Mouse (Mus musculus): ENCODE measurements around the gene Gli3. TPM values are rescaled to one million over a fixed set of nuclear protein-coding genes. Genes with fewer than 3 reads are reported as not detected.

Gli3 gene
- polyA plus RNA-seq, 1 experiment from 2014 or later = 0.22 TPM

DNA sequence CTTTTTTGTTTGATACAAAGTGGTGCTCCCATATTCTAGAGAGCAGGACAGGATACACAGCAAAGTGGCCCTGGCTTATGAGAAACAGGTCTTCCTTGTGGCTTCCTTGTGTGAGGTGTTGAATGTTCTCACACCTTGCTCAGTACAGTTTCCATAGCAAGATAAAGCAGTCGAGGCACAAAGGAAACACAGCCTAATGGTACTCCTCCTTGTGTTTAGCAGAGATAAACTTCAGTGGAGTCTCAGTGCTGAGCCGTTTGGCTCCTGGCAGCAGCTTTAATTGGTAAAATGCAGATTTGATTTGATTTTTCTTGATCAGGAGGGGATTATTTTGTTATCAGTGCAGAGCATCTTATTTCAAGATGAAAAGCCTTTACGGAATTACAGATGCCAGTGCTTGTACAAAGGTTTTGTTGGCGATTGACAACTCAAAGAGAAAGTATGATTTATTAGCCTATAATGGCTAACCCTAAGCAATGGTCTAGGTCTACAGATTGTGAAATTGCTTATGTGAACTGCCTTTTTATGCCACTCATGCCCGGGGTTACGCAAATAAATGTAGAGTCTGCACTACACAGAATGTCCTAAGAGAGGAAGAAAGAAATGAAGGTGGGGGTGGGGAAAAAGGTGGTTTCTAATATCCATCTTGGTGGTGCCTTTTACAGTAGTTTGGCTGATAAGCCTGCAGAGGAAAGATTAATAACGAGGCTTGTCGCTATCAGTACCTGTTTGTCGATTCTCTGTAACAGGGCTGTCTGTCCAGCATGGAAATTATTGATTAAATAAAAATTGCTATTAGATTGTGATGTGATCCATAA, 207.3 kb downstream of the Gli3 start:
- TF ChIP-seq CTCF (IDR thresholded peaks at IDR 0.05; ENCODE audit: low read depth) (no peak), EP300 (IDR thresholded peaks at IDR 0.05; ENCODE audit: low read depth) (no peak)
- 52% methylated on average over 9 of the region's 9 CpGs for WGBS (ENCODE audit: insufficient replicate concordance)
- no peak overlapping the region for H3K4me3 ChIP-seq (ENCODE audit: low read depth, low read length)
- no peaks in the 10 kb centered on the region for H3K4me1 ChIP-seq (ENCODE audit: insufficient read depth)
- no peaks in the 10 kb centered on the region for H3K9me3 ChIP-seq (ENCODE audit: low read length)
- no peak overlapping the region for H3K27ac ChIP-seq (ENCODE audit: low read depth)
- no peak overlapping the region for H3K9ac ChIP-seq (replicated peaks)
- no peak overlapping the region for H3K4me2 ChIP-seq (ENCODE audit: low read depth, low read length)
- H3K27me3 ChIP-seq (ENCODE audit: insufficient read depth, low read length) = no peaks in the 10 kb centered on the region
- ATAC-seq (no peak), DNase-seq (no peak)
- H3K36me3 ChIP-seq (replicated peaks; ENCODE audit: insufficient read depth, low read length) = no peaks in the 10 kb centered on the region

DNA sequence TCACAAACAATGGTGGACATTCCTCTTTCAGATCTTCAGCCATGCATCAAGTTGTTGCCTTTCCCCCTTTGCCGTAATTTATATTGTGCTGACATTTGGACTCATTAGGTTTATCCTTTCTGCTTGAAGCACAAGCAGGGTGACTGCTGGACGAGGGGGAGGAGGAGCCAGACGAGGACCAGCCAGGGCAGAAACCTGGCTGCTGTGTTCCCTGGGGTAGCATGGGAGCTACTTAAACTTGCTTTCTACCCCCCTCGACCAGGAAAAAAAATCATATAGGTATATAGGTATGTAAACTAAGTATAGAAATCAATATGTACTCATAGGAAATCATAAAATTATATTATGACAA, 207.9 kb downstream of the Gli3 start:
- no peaks in the 10 kb centered on the region for H3K9me3 ChIP-seq (ENCODE audit: low read length)
- no peak for ATAC-seq
- no peak overlapping the region for H3K27ac ChIP-seq (ENCODE audit: low read depth)
- no peak overlapping the region for H3K9ac ChIP-seq (replicated peaks)
- DNase-seq = no peak
- H3K4me2 ChIP-seq (ENCODE audit: low read depth, low read length) = no peak overlapping the region
- TF ChIP-seq CTCF (IDR thresholded peaks at IDR 0.05; ENCODE audit: low read depth) (no peak), EP300 (IDR thresholded peaks at IDR 0.05; ENCODE audit: low read depth) (no peak)
- no peaks in the 10 kb centered on the region for H3K36me3 ChIP-seq (replicated peaks; ENCODE audit: insufficient read depth, low read length)
- H3K4me1 ChIP-seq (ENCODE audit: insufficient read depth) = no peaks in the 10 kb centered on the region
- 65% methylated on average over 4 of the region's 4 CpGs for WGBS (ENCODE audit: insufficient replicate concordance)
- H3K4me3 ChIP-seq (ENCODE audit: low read depth, low read length) = no peak overlapping the region
- H3K27me3 ChIP-seq (ENCODE audit: insufficient read depth, low read length) = no peaks in the 10 kb centered on the region

DNA sequence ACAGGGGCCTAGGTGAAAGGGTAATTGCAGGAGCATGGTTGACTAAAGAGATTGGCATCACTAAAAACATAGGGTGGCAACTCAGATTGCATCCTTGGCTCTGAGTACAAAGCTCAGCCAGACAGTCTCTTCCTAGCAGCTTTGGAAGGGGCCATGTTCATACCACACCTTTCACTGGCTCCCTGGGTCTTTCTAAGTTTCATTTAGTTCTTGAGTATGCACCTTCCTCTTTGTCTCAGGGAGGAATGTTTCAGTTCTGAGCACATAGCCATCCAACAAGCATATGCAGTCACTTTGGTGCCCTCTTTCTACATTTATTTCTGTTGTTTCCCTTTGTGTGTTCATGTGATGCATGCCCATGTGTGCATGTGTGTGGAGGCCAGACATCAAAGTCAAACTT, 212.4 kb downstream of the Gli3 start:
- Histone ChIP-seq H3K4me1 (ENCODE audit: insufficient read depth) (no peaks in the 10 kb centered on the region), H3K9ac (replicated peaks) (no peak overlapping the region), H3K4me2 (ENCODE audit: low read depth, low read length) (no peak overlapping the region), H3K27ac (ENCODE audit: low read depth) (no peak overlapping the region), H3K4me3 (ENCODE audit: low read depth, low read length) (no peak overlapping the region), H3K27me3 (ENCODE audit: insufficient read depth, low read length) (no peaks in the 10 kb centered on the region), H3K36me3 (replicated peaks; ENCODE audit: insufficient read depth, low read length) (no peaks in the 10 kb centered on the region), H3K9me3 (ENCODE audit: low read length) (no peaks in the 10 kb centered on the region)
- TF ChIP-seq CTCF (IDR thresholded peaks at IDR 0.05; ENCODE audit: low read depth) = no peak
- TF ChIP-seq EP300 (IDR thresholded peaks at IDR 0.05; ENCODE audit: low read depth) = no peak
- no peak for DNase-seq
- no peak for ATAC-seq

DNA sequence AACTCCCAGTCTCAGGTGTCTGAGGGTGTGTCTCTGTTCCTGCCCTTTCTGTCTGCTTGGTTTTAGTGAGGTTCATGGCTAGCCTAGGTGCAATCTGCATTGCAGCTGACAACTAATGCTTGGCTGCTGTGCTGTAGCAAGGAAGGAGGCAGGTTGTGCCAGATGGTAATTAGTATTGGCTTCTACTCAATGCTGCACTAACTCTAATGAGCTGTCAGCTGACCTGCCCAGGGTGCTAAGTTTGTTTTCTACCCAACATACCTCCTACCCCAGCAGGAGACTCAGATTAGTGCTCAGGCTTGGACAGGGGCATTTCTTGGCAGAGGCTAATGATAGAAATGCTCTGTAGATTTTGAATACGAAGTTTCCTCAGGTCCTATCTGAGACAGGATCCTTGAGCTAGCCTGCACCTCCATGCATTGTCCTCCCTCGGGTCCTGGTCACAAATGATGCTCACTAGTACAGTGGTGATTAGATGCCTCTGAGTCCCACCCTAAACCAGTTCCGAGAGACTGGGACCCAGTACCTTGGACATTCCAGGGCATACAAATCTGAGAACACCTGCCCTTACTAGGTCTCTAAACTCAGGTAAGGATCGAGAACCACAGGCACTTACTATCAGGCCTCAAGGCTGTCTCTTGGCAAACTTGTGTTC, 214.2 kb downstream of the Gli3 start:
- no peaks in the 10 kb centered on the region for H3K36me3 ChIP-seq (replicated peaks; ENCODE audit: insufficient read depth, low read length)
- H3K27ac ChIP-seq (ENCODE audit: low read depth) = no peak overlapping the region
- H3K4me3 ChIP-seq (ENCODE audit: low read depth, low read length) = no peak overlapping the region
- H3K4me2 ChIP-seq (ENCODE audit: low read depth, low read length) = no peak overlapping the region
- no peak for ATAC-seq
- H3K9ac ChIP-seq (replicated peaks) = no peak overlapping the region
- no peaks in the 10 kb centered on the region for H3K9me3 ChIP-seq (ENCODE audit: low read length)
- 78% methylated on average over 4 of the region's 4 CpGs for WGBS (ENCODE audit: insufficient replicate concordance)
- no peak for TF ChIP-seq EP300 (IDR thresholded peaks at IDR 0.05; ENCODE audit: low read depth)
- no peak for DNase-seq
- no peaks in the 10 kb centered on the region for H3K4me1 ChIP-seq (ENCODE audit: insufficient read depth)
- H3K27me3 ChIP-seq (ENCODE audit: insufficient read depth, low read length) = no peaks in the 10 kb centered on the region

DNA sequence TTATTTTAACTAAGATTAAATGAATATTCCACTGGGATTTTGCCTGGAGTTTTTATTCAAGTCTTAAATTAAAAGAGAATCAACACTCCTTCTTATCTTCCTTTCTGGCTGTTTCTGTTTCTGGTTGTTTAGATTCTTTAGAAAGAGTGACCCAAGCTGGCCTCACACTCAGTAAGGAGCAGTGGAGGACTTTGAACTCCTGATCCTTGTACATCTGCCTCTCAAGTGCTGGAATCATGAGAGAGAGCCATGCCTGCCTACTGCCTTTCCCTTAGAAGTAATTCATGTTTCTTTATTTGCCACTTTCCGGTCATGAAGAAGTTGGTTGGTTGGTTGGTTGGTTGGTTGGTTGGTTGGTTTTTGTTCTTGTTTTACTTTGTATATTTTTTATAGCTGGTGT, 218.5 kb downstream of the Gli3 start:
- TF ChIP-seq EP300 (IDR thresholded peaks at IDR 0.05; ENCODE audit: low read depth) (no peak), CTCF (IDR thresholded peaks at IDR 0.05; ENCODE audit: low read depth) (no peak)
- no peak for DNase-seq
- H3K27me3 ChIP-seq (ENCODE audit: insufficient read depth, low read length) = no peaks in the 10 kb centered on the region
- no peak overlapping the region for H3K9ac ChIP-seq (replicated peaks)
- WGBS (ENCODE audit: insufficient replicate concordance) = 85% methylated on average over 1 of the region's 1 CpGs
- ATAC-seq = no peak
- no peak overlapping the region for H3K4me2 ChIP-seq (ENCODE audit: low read depth, low read length)
- H3K4me1 ChIP-seq (ENCODE audit: insufficient read depth) = no peaks in the 10 kb centered on the region
- no peak overlapping the region for H3K27ac ChIP-seq (ENCODE audit: low read depth)
- no peak overlapping the region for H3K4me3 ChIP-seq (ENCODE audit: low read depth, low read length)
- H3K36me3 ChIP-seq (replicated peaks; ENCODE audit: insufficient read depth, low read length) = no peaks in the 10 kb centered on the region
- H3K9me3 ChIP-seq (ENCODE audit: low read length) = no peaks in the 10 kb centered on the region

DNA sequence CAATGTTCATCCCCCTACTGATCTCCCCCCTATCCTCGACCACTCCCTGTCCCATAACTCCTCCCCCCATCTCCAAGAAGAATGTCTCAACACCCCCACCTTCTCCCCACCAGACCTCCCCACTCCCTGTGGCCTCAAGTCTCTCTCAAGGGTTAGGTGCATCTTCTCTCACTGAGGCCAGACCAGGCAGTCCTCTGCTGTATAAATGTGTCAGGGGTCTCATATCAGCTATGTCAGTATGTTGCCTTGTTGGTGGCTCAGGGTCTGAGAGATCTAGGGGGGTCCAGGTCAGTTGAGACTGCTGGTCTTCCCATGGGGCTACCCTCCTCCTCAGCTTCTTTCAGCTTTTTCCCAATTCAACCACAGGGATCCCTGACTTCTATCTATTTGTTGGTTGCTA, 220.0 kb downstream of the Gli3 start:
- ATAC-seq (no peak), DNase-seq (no peak)
- Histone ChIP-seq H3K4me2 (ENCODE audit: low read depth, low read length) (no peak overlapping the region), H3K27ac (ENCODE audit: low read depth) (no peak overlapping the region), H3K27me3 (ENCODE audit: insufficient read depth, low read length) (no peaks in the 10 kb centered on the region), H3K4me3 (ENCODE audit: low read depth, low read length) (no peak overlapping the region), H3K36me3 (replicated peaks; ENCODE audit: insufficient read depth, low read length) (no peaks in the 10 kb centered on the region), H3K9me3 (ENCODE audit: low read length) (no peaks in the 10 kb centered on the region), H3K4me1 (ENCODE audit: insufficient read depth) (no peaks in the 10 kb centered on the region), H3K9ac (replicated peaks) (no peak overlapping the region)
- TF ChIP-seq EP300 (IDR thresholded peaks at IDR 0.05; ENCODE audit: low read depth) = no peak
- no peak for TF ChIP-seq CTCF (IDR thresholded peaks at IDR 0.05; ENCODE audit: low read depth)
- 51% methylated on average over 1 of the region's 1 CpGs for WGBS (ENCODE audit: insufficient replicate concordance)
